Mouse (Mus musculus) lung, adult 2 months (tissue): ENCODE data around the gene Thy1.

ENCODE experiments used
- CTCF ChIP-seq: fragments of 200-500 bp; IDR thresholded peaks from 2 replicates; pipeline ENCODE4 v1.5.1; 2011; ENCODE audit warnings: mild to moderate bottlenecking, low read length, control low read depth; ENCODE audit not compliant: insufficient read depth
- POLR2A ChIP-seq: fragments of 200-500 bp; IDR thresholded peaks from 2 replicates; pipeline ENCODE4 v1.6.1; 2011; ENCODE audit warnings: low read depth, mild to moderate bottlenecking, control low read depth, low read length, borderline replicate concordance; ENCODE audit errors: extremely low read depth

- TF ChIP-seq CTCF: peak; percentile 46
- TF ChIP-seq POLR2A: no peak
Measured at GRCm38 (mm10) chr9:44076764-44077120, 33.6 kb downstream of the Thy1 start.
